Mouse (Mus musculus): ENCODE results near the gene Inip. TPM values are rescaled to one million over a fixed set of nuclear protein-coding genes. Genes with fewer than 3 reads are reported as not detected.

The Inip gene
- polyA plus RNA-seq, 1 experiment from 2014 or later: 68.0 TPM

DNA sequence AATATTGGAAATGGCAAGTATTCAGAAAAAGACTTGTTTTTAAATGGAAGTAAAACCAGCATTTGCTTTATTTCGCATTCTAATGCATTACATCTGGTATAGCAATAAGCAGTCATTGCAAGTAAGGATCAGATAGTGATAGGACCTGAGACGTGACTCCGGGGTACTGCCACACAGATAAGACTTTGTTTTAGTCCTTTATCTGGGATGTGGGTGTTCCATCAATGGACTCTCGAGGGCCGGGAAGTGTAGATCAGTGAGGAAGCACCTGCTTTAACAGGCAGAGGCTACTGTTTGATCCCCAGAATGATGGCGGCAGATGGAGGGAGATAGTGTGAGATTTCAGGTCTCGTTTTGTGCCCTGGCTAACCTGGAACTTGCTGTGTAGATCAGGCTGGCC, 69.8 kb downstream of the Inip start:
- H3K9ac ChIP-seq: no peak overlapping the region
- 88% methylated on average over 7 of the region's 7 CpGs for WGBS
- H3K36me3 ChIP-seq: no peaks in the 10 kb centered on the region
- H3K9me3 ChIP-seq: no peaks in the 10 kb centered on the region
- no peak overlapping the region for H3K4me3 ChIP-seq
- no peaks in the 10 kb centered on the region for H3K27me3 ChIP-seq
- peaks cover 8% of the 10 kb centered on the region; the same call in 1 of the 2 replicates for H3K4me1 ChIP-seq
- ATAC-seq (ENCODE audit: insufficient number of reproducible peaks, insufficient read depth, low FRiP score, low TSS enrichment, low read depth): no peak
- no peak overlapping the region for H3K4me2 ChIP-seq
- no peak overlapping the region for H3K27ac ChIP-seq

DNA sequence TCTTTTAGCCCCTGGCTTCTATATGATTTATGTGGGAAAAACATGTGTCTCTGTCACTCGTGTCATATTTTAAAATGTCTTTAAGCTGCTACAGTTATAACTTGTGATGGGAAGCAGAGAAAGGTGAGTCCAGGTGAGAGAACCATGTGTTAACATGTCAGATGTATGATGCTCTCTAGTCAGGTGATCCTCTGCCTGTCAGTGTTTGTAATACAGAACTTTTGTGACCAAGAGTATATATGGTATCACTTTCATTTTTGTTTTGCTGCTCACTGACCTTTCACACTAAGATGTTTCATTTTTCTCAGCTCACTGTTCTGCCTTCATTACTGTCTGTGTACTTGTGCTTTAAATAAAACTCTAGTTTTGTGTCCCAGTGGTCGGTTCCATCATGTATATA, 72.5 kb downstream of the Inip start:
- ATAC-seq (ENCODE audit: insufficient number of reproducible peaks, insufficient read depth, low FRiP score, low TSS enrichment, low read depth): no peak
- WGBS: 76% methylated on average over 2 of the region's 2 CpGs
- no peak overlapping the region for H3K4me2 ChIP-seq

DNA sequence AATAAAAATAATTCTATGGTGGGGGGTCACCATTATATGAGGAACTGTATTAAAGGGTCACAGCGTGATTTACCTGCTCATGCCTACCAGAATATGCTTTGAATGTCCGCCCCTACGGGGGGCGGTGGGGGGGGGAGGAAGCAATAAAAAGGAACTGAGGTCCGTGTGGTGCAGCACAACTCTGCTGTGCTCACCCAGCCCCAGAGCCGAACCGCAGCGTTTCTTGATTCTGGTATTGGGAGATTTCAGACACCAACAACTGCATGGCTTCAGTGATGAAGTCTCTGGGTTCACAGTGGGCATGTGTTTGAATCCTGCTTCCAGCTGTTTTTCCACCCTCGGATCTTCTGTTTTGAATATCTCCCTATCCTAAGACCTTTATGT, 73.5 kb downstream of the Inip start:
- Histone ChIP-seq H3K9me3 (no peaks in the 10 kb centered on the region), H3K4me2 (no peak overlapping the region), H3K4me1 (peaks cover 8% of the 10 kb centered on the region; the same call in 1 of the 2 replicates), H3K27ac (no peak overlapping the region), H3K9ac (no peak overlapping the region), H3K36me3 (no peaks in the 10 kb centered on the region), H3K27me3 (no peaks in the 10 kb centered on the region), H3K4me3 (no peak overlapping the region)
- 75% methylated on average over 9 of the region's 9 CpGs for WGBS
- no peak for ATAC-seq (ENCODE audit: insufficient number of reproducible peaks, insufficient read depth, low FRiP score, low TSS enrichment, low read depth)

More for the DNA sequence above, 72.5 kb downstream of the Inip start:
- peaks cover 8% of the 10 kb centered on the region; the same call in 1 of the 2 replicates for H3K4me1 ChIP-seq
- H3K9me3 ChIP-seq: no peaks in the 10 kb centered on the region
- H3K36me3 ChIP-seq: no peaks in the 10 kb centered on the region
- H3K9ac ChIP-seq: no peak overlapping the region
- no peak overlapping the region for H3K27ac ChIP-seq
- no peaks in the 10 kb centered on the region for H3K27me3 ChIP-seq
- H3K4me3 ChIP-seq: no peak overlapping the region

DNA sequence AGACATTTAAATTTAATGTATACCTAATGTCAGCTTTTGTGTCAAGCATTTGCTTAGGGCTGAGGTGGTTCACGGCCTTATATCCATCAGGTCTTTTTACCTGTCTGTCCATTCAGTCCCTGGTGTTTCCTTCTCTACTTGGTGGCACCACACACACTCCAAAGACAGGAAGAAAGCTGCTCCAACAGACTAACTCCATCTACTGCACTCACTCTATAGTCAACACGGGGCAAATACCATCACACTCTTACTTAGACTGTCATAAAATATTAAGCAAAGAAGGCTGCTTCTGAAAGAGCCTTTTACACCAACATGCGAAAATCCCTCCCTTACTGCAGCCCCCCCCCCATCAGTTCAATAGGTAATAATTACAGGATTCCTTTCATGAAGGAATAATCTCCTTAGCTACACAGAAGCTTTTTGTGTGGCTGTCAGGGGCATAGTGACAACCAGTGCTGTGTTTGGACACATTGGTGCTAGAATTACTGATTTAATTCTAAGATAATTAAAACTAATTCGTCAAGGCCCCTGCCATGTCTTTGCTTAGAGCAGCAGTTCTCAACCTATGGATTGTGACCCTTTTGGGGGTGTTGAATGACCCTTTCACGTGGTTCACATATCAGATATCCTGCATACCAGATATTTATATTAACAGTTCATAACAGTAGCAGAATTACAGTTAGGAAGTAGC, 74.1 kb downstream of the Inip start:
- 59% methylated on average over 5 of the region's 5 CpGs for WGBS
- ATAC-seq (ENCODE audit: insufficient number of reproducible peaks, insufficient read depth, low FRiP score, low TSS enrichment, low read depth): no peak

DNA sequence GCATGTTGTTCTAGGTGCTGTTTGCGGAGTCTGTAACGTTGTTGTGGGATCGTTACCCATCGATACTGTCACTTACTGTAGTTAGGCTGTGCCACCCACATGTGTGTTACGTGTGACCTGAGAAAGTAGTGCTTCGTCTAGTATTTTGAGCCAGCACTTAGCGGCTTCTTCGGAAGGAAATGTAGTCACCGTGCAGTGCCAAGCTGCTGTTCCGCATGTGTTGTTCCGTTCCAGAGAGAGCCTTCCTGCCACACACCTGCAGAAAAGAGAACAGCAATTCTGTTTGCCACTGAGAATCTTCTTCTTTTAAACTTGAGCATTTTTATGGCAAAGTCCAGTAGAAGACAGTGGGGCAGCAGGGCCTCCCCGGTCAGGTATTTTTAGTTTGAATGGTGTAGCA, 74.9 kb downstream of the Inip start:
- no peak overlapping the region for H3K27ac ChIP-seq
- H3K4me3 ChIP-seq: no peak overlapping the region
- no peaks in the 10 kb centered on the region for H3K36me3 ChIP-seq
- H3K9me3 ChIP-seq: no peaks in the 10 kb centered on the region
- H3K9ac ChIP-seq: no peak overlapping the region
- no peak overlapping the region for H3K4me2 ChIP-seq
- peaks cover 8% of the 10 kb centered on the region; the same call in 1 of the 2 replicates for H3K4me1 ChIP-seq
- ATAC-seq (ENCODE audit: insufficient number of reproducible peaks, insufficient read depth, low FRiP score, low TSS enrichment, low read depth): no peak
- H3K27me3 ChIP-seq: no peaks in the 10 kb centered on the region
- WGBS: 92% methylated on average over 12 of the region's 12 CpGs

More for the DNA sequence above, 74.1 kb downstream of the Inip start:
- no peak overlapping the region for H3K4me3 ChIP-seq
- no peaks in the 10 kb centered on the region for H3K27me3 ChIP-seq
- no peak overlapping the region for H3K27ac ChIP-seq
- no peaks in the 10 kb centered on the region for H3K36me3 ChIP-seq
- no peak overlapping the region for H3K4me2 ChIP-seq
- no peak overlapping the region for H3K9ac ChIP-seq
- H3K9me3 ChIP-seq: no peaks in the 10 kb centered on the region
- peaks cover 8% of the 10 kb centered on the region; the same call in 1 of the 2 replicates for H3K4me1 ChIP-seq

DNA sequence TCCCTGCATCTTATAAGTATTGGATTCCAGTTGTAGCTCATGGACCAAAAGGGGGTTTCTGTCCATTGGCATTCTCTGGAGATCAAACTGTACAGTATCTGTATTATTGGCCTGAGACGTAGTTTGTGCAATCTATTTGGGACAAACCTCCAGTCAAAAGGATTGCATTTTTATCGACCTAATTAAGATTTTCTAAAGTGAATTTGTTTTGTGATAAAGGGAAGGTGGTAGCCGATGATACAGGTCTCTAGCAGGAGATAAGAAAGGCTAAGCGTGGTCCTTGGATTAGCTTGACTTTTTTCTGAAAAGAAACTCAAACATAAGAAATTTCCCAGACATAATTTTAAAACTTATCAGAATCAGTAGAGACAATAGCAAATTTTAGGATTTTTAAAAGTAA, 75.8 kb downstream of the Inip start:
- Histone ChIP-seq H3K9me3 (no peaks in the 10 kb centered on the region), H3K4me2 (no peak overlapping the region), H3K36me3 (no peaks in the 10 kb centered on the region), H3K27me3 (no peaks in the 10 kb centered on the region), H3K4me1 (peaks cover 14% of the 10 kb centered on the region; the same call in 1 of the 2 replicates), H3K27ac (no peak overlapping the region), H3K9ac (no peak overlapping the region), H3K4me3 (no peak overlapping the region)
- ATAC-seq (ENCODE audit: insufficient number of reproducible peaks, insufficient read depth, low FRiP score, low TSS enrichment, low read depth): no peak
- WGBS: 88% methylated on average over 4 of the region's 4 CpGs

DNA sequence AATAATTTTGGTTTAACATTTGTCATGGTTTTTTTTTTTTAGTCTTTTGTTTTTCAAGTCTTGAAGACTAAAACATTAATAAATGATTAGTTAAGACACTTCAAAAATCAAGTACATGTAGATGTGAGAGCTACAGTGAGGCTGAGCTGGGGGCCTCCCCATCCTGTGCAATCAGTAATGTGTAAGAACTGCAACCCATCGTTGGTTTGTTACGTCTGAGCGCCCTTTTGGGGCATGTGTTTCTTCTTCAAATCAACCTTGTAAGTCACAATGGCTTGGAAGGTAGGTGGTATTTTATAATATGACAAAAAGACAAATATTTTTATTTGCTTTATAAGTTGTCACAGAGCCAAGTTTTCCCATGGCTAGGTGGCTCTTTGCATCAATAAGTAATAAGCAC, 79.6 kb downstream of the Inip start:
- peaks cover 11% of the 10 kb centered on the region for H3K36me3 ChIP-seq
- H3K9me3 ChIP-seq: no peaks in the 10 kb centered on the region
- H3K4me2 ChIP-seq: no peak overlapping the region
- ATAC-seq (ENCODE audit: insufficient number of reproducible peaks, insufficient read depth, low FRiP score, low TSS enrichment, low read depth): no peak
- H3K9ac ChIP-seq: no peak overlapping the region
- H3K27me3 ChIP-seq: no peaks in the 10 kb centered on the region
- WGBS: 59% methylated on average over 3 of the region's 3 CpGs
- H3K4me3 ChIP-seq: no peak overlapping the region
- peaks cover 16% of the 10 kb centered on the region; the same call in 1 of the 2 replicates for H3K4me1 ChIP-seq
- no peak overlapping the region for H3K27ac ChIP-seq

Other genes starting within 250 kb of the Inip start
- 25.1 and 29.1 TPM in 2 replicates for gene Hsdl2, start 220.0 kb downstream of the Inip start, polyA plus RNA-seq (2015; fragmentation: Nextera tagmentation; extraction: Ambion mirVana)
- gene E130308A19Rik, start 175.4 kb downstream of the Inip start, polyA plus RNA-seq (2015; fragmentation: Nextera tagmentation; extraction: Ambion mirVana): 22.8 and 26.6 TPM in 2 replicates
- 7.5 and 11.8 TPM in 2 replicates for gene Snx30, start 4.3 kb upstream of the Inip start, polyA plus RNA-seq (2015; fragmentation: Nextera tagmentation; extraction: Ambion mirVana)
- 0.25 TPM in 1 of 2 replicates, not detected in the other for gene Slc46a2, start 113.5 kb upstream of the Inip start, polyA plus RNA-seq (2015; fragmentation: Nextera tagmentation; extraction: Ambion mirVana)
- not detected in 2 replicates for gene Mup4, start 159.1 kb upstream of the Inip start, polyA plus RNA-seq (2015; fragmentation: Nextera tagmentation; extraction: Ambion mirVana)
- gene Mup6, start 162.7 kb upstream of the Inip start, polyA plus RNA-seq (2015; fragmentation: Nextera tagmentation; extraction: Ambion mirVana): not detected in 2 replicates